Mouse (Mus musculus) spleen, adult 2 months (tissue): ENCODE data around the gene Yif1a. TPM values are rescaled to one million over a fixed set of nuclear protein-coding genes. Genes with fewer than 3 reads are reported as not detected.
A peak's percentile ranks its signal among the peaks of the same experiment; 100 is the strongest.

Source experiments
- DNase-seq, 2 experiments: peaks; one replicate each; pipeline versions ENCODE4 v3.0.0 to v3.0.0-alpha.2; 2012 to 2021; ENCODE audit warnings: low spot score in 2 of 2, low read depth in 1 of 2
- H3K27ac ChIP-seq: fragments of 200-500 bp; 2 replicates; pipeline ENCODE4 v1.5.1; 2012; ENCODE audit warnings: low read length, inconsistent platforms; ENCODE audit not compliant: insufficient read depth
- H3K27me3 ChIP-seq: fragments of 200-500 bp; 2 replicates; pipeline ENCODE4 v1.6.1; 2012; ENCODE audit warnings: mild to moderate bottlenecking, moderate library complexity, low read length, inconsistent platforms; ENCODE audit not compliant: control insufficient read depth, insufficient read depth
- H3K36me3 ChIP-seq: fragments of 200-500 bp; 2 replicates; pipeline ENCODE4 v1.6.1; 2012; ENCODE audit warnings: mild to moderate bottlenecking, low read length, inconsistent platforms; ENCODE audit not compliant: control insufficient read depth, insufficient read depth
- H3K4me1 ChIP-seq: fragments of 200-500 bp; 2 replicates; pipeline ENCODE4 v1.6.1; 2011; ENCODE audit warnings: inconsistent platforms; ENCODE audit not compliant: control insufficient read depth, insufficient read depth, insufficient read length
- H3K4me3 ChIP-seq: fragments of 200-500 bp; 2 replicates; pipeline ENCODE4 v1.5.1; 2011; ENCODE audit warnings: mild to moderate bottlenecking, inconsistent platforms; ENCODE audit not compliant: insufficient read depth, insufficient read length; ENCODE audit errors: extremely low read depth
- CTCF ChIP-seq: fragments of 200-500 bp; IDR thresholded peaks from 2 replicates; pipeline ENCODE4 v1.5.1; 2011; ENCODE audit warnings: mild to moderate bottlenecking, inconsistent platforms; ENCODE audit not compliant: insufficient read depth, insufficient read length, insufficient replicate concordance; ENCODE audit errors: extremely low read depth
- POLR2A ChIP-seq: fragments of 200-500 bp; IDR thresholded peaks from 2 replicates; pipeline ENCODE4 v1.6.1; 2011; ENCODE audit warnings: low read depth, low read length, inconsistent platforms
- WGBS: fragments of 180-500 bp; shearing (Covaris S2); methylation state at CpG from one replicate; pipeline ENCODE4 v1.1.7; 2018; 5-methylcytosine and 5-hydroxymethylcytosine counted together
- polyA plus RNA-seq: library from polyadenylated mRNA; depleted of rRNA; stranded (reverse); fragments of >200 nt; gene quantifications from 2 replicates; pipeline ENCODE4 v1.2.3, GENCODE M21; 2012; rRNA removed

Gene Yif1a
- polyA plus RNA-seq, 1 experiment, result 60.5 TPM

DNA sequence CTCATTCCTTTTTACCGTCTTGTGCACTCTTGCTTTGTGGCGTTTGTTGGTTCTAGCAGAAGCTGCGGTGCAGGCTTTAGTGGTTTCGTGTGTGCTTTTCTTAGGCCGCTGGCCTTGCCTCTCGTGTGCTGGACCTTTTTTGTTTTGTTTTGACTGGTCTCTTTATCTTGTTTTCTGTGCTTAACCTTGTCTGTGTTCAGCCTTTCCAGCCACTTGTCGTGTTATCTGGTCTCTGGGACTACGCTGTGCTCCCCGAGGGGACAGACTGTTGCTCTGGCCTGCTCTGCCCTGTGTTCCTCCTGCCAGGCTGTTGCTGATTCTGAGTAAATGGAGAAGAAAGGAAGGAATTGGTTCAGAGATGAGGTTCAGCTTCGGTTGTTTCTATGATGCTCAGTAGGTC, 34.2 kb downstream of the Yif1a start:
- DNase-seq, result no peak
- Histone ChIP-seq H3K4me3 (no peak overlapping the region), H3K36me3 (no peaks in the 10 kb centered on the region), H3K4me1 (no peaks in the 10 kb centered on the region; the same call in none of the 2 replicates), H3K27me3 (0 out of 2 replicates have a peak, but pooled peaks cover 3% of the 10 kb centered on the region), H3K27ac (no peak overlapping the region)
- no peak for TF ChIP-seq POLR2A
- TF ChIP-seq CTCF, result no peak
- WGBS, result 80% methylated on average over 10 of the region's 10 CpGs

DNA sequence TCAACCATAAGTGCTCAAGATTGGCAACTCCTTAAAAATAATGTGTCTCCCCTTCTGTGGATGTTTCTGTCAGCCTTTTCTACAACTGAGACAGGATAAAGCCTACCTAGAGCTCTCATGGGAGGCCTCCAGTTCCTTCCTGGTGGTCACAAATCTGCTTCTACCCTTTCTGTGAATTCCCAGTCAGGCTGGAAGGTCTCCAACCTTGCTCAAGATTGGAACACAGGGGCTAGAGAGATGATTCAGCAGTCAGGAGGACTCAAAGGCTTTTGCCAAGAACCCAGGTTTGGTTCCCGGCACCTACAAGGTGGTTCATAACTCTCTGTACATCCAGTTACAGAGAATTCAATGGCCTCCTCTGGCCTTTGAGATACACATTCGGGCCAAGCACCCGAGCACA, 34.9 kb downstream of the Yif1a start:
- Histone ChIP-seq H3K4me3 (no peak overlapping the region), H3K27ac (no peak overlapping the region), H3K36me3 (no peaks in the 10 kb centered on the region), H3K4me1 (no peaks in the 10 kb centered on the region; the same call in none of the 2 replicates), H3K27me3 (0 out of 2 replicates have a peak, but pooled peaks cover 3% of the 10 kb centered on the region)
- TF ChIP-seq CTCF (no peak), POLR2A (no peak)
- DNase-seq, result no peak
- WGBS, result 81% methylated on average over 3 of the region's 3 CpGs

DNA sequence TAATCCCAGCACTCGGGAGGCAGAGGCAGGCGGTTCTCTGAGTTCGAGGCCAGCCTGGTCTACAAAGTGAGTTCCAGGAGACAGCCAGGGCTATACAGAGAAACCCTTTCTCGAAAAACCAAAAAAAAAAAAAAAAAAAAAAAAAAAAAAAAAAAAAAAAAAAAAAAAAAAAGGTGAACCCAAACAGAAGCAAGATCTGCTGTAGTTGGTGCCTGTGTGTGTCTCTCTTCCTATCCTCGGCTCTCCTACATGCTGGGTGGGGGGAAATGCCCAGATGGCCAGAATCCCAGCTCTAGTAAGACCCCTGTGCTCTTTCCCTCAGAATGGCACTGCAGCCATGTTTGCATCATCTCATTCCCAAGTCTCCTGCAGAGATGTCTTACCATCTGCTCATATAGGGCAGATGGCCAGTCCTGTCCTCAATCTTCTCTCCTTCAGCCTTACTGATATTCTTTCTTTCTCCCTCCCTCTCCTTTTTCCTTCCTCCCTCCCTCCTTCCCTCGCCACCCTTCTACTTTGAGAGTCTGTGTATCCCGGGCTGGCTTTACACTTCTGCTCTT, 35.8 kb downstream of the Yif1a start:
- Histone ChIP-seq H3K27me3 (0 out of 2 replicates have a peak, but pooled peaks cover 3% of the 10 kb centered on the region), H3K36me3 (no peaks in the 10 kb centered on the region), H3K27ac (no peak overlapping the region), H3K4me3 (no peak overlapping the region), H3K4me1 (no peaks in the 10 kb centered on the region)
- TF ChIP-seq CTCF, result no peak
- TF ChIP-seq POLR2A, result no peak
- DNase-seq, result no peak
- 57% methylated on average over 7 of the region's 7 CpGs for WGBS

DNA sequence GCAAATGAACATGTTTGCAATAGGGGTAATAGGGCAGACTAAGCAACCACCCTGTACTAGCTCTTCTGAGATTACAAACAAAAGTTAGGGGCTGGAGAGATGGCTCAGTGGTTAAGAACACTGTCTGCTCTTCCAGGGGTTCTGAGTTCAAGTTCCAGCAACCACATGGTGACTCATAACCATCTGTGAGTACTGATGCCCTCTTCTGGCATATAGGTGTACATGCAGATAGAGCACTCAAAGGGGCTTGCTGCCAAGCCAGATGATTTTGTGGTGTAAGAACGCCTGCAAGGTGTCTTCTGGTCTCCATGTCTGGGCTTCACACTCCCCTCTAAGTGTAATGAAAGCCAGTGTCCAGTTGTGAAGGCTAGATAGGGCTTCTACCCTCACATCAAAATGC, 41.4 kb downstream of the Yif1a start:
- H3K27ac ChIP-seq, result no peak overlapping the region
- TF ChIP-seq CTCF, result no peak
- TF ChIP-seq POLR2A, result no peak
- no peak overlapping the region for H3K4me3 ChIP-seq
- 19% methylated on average over 1 of the region's 1 CpGs for WGBS
- no peaks in the 10 kb centered on the region for H3K4me1 ChIP-seq
- no peak for DNase-seq
- H3K27me3 ChIP-seq, result no peaks in the 10 kb centered on the region
- peaks cover 9% of the 10 kb centered on the region for H3K36me3 ChIP-seq

DNA sequence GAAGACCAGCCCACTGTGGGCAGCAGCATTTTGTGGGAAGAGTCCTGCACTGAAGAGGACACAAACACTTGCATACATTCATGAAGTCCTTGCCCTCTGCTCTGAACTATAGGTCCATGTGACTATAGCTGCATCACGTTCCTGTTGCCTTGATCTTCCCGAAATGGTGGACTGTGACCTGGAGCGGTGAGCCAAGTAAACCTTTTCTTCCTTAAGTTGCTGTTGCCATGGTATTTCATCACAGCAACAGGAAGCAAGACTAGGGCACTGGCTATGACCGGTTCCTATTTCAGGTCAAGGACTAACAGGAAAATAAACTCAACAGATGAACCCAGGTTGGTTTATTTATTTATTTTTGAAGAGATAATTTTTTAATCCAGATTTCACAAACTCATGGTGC, 42.9 kb downstream of the Yif1a start:
- WGBS, result 56% methylated on average over 4 of the region's 4 CpGs

DNA sequence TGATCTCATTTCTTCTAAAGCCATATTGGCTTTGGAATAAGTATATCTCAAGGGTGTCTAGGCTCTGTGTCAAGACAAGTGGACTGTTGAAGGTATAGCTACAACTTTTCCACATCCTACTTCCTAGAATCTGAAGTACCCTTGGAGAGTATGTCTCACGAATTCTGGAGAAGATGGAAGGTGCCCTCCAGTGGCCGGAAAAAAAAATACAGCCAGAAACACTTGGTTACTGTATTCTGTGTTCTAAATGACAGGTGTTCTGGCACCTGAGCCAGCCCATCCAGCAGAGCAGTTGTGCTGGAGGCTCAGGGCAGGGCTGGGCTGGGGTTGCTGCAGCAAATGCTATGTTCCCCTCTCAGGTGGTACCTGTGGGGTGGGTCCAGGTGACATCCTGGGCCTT, 51.3 kb downstream of the Yif1a start:
- Histone ChIP-seq H3K36me3 (peaks cover 23% of the 10 kb centered on the region), H3K4me3 (no peak overlapping the region), H3K27ac (no peak overlapping the region), H3K4me1 (no peaks in the 10 kb centered on the region), H3K27me3 (no peaks in the 10 kb centered on the region)
- DNase-seq, result peak in 1 of 2 experiments; percentile 31
- 17% methylated on average over 2 of the region's 2 CpGs for WGBS
- no peak for TF ChIP-seq POLR2A
- no peak for TF ChIP-seq CTCF

More for the DNA sequence above, 42.9 kb downstream of the Yif1a start:
- no peak for TF ChIP-seq POLR2A
- no peak for TF ChIP-seq CTCF
- Histone ChIP-seq H3K27me3 (no peaks in the 10 kb centered on the region), H3K27ac (no peak overlapping the region), H3K4me3 (no peak overlapping the region), H3K4me1 (no peaks in the 10 kb centered on the region), H3K36me3 (peaks cover 15% of the 10 kb centered on the region)
- no peak for DNase-seq

Other genes with a start within 250 kb of the Yif1a start
- 19.3 and 20.8 TPM in 2 replicates for gene Ccs, start 249.2 kb upstream of the Yif1a start, polyA plus RNA-seq
- 0.02 TPM in 2 replicates for gene Ccdc87, start 249.2 kb upstream of the Yif1a start, polyA plus RNA-seq
- 31.3 and 35.0 TPM in 2 replicates for gene Ctsf, start 233.4 kb upstream of the Yif1a start, polyA plus RNA-seq
- 0.06 and 0.32 TPM in 2 replicates for gene Actn3, start 210.6 kb upstream of the Yif1a start, polyA plus RNA-seq
- gene Zdhhc24, start 209.9 kb upstream of the Yif1a start, polyA plus RNA-seq, result 25.0 and 35.6 TPM in 2 replicates
- gene Bbs1, start 181.9 kb upstream of the Yif1a start, polyA plus RNA-seq, result 1.3 and 2.6 TPM in 2 replicates
- 79.5 and 98.8 TPM in 2 replicates for gene Dpp3, start 160.3 kb upstream of the Yif1a start, polyA plus RNA-seq
- gene Peli3, start 145.4 kb upstream of the Yif1a start, polyA plus RNA-seq, result 1.0 and 1.5 TPM in 2 replicates
- gene Mrpl11, start 126.4 kb upstream of the Yif1a start, polyA plus RNA-seq, result 14.1 and 14.5 TPM in 2 replicates
- gene Npas4, start 98.2 kb upstream of the Yif1a start, polyA plus RNA-seq, result 0.72 and 1.1 TPM in 2 replicates
- 6.8 and 8.8 TPM in 2 replicates for gene Slc29a2, start 64.7 kb upstream of the Yif1a start, polyA plus RNA-seq
- 9.7 and 12.0 TPM in 2 replicates for gene B4gat1, start 49.7 kb upstream of the Yif1a start, polyA plus RNA-seq
- gene AC124502.3, start 49.6 kb upstream of the Yif1a start, polyA plus RNA-seq, result 0.36 and 0.79 TPM in 2 replicates
- gene Brms1, start 47.2 kb upstream of the Yif1a start, polyA plus RNA-seq, result 35.8 and 44.7 TPM in 2 replicates
- 1.9 and 2.6 TPM in 2 replicates for gene Rin1, start 38.1 kb upstream of the Yif1a start, polyA plus RNA-seq
- 5.5 and 6.3 TPM in 2 replicates for gene Cd248, start 20.5 kb upstream of the Yif1a start, polyA plus RNA-seq
- 0.69 and 1.4 TPM in 2 replicates for gene Tmem151a, start 3.0 kb upstream of the Yif1a start, polyA plus RNA-seq
- 0.94 and 1.4 TPM in 2 replicates for gene Cnih2, start 10.0 kb downstream of the Yif1a start, polyA plus RNA-seq
- 116 and 138 TPM in 2 replicates for gene Rab1b, start 18.5 kb downstream of the Yif1a start, polyA plus RNA-seq
- 26.8 and 27.9 TPM in 2 replicates for gene Klc2, start 30.0 kb downstream of the Yif1a start, polyA plus RNA-seq
- gene Pacs1, start 184.6 kb downstream of the Yif1a start, polyA plus RNA-seq, result 35.0 and 44.5 TPM in 2 replicates
- gene Sf3b2, start 206.9 kb downstream of the Yif1a start, polyA plus RNA-seq, result 117 and 144 TPM in 2 replicates
- gene Gal3st3, start 209.8 kb downstream of the Yif1a start, polyA plus RNA-seq, result 0.37 and 0.69 TPM in 2 replicates
- gene Catsper1, start 247.2 kb downstream of the Yif1a start, polyA plus RNA-seq, result not detected in 2 replicates